Comparison of ENCODE assay signal across 8 mouse cellular contexts in genomic region chr13:110534320-110534764, GRCm38 (mm10).
DNase-seq lines count a peak whose midpoint lies in the region; TF ChIP-seq lines count a peak whose summit lies in the region.

No protein-coding gene starts in this region.

- DNase-seq in gastrocnemius, adult 2 months: no peak
- no peak for DNase-seq in gastrocnemius, postnatal 25 days
- DNase-seq in thymus, postnatal 4 days: peak; percentile 11
- no peak for DNase-seq in thymus, postnatal 0 days (ENCODE audit: low spot score)
- peak; percentile 35 for DNase-seq in kidney, adult 18-20 months
- DNase-seq in frontal cortex, postnatal 25 days (ENCODE audit: low spot score in 2 of 2): no peak
- DNase-seq in left cerebral cortex, postnatal 14 days (ENCODE audit: low spot score in 2 of 2): no peak
- DNase-seq in urinary bladder, postnatal 10 days (ENCODE audit: low spot score): no peak

- no peak overlapping the region for H3K4me3 ChIP-seq in gastrocnemius, adult 2 months

- no peak for TF ChIP-seq CTCF in gastrocnemius, adult 2 months (IDR thresholded peaks at IDR 0.05)

- intact Hi-C loops in gastrocnemius, adult 2 months (cut with DNase I): no loop called here
- intact Hi-C loops in left cerebral cortex, postnatal 14 days (cut with DNase I): no loop called here

- H3K27ac ChIP-seq in gastrocnemius, adult 2 months: peak overlapping the region; percentile 35; the same call in 1 of the 2 replicates

Comparison
In these comparisons a context has a peak if more than half of its experiments do, and no peak if none do; other contexts are left out.
1. DNase-seq: peak in thymus, postnatal 4 days (single experiment) and kidney, adult 18-20 months (single experiment); none in gastrocnemius, adult 2 months (single experiment), gastrocnemius, postnatal 25 days (single experiment), thymus, postnatal 0 days (single experiment), frontal cortex, postnatal 25 days (0 of 2), left cerebral cortex, postnatal 14 days (0 of 2) and urinary bladder, postnatal 10 days (single experiment).